Mouse (Mus musculus) heart, adult 18-20 months (tissue): ENCODE measurements at regions not wholly inside any gene's neighbourhood (a gene's known extent, or its start where the extent isn't known, plus 50 kb on each side); places are given as distances from the start of the nearest gene placed in this dataset.

ENCODE experiments used
- DNase-seq, 2 experiments: peaks; one replicate each; pipeline ENCODE4 v3.0.0; 2021 to 2022; ENCODE audit warnings: mixed read lengths in 1 of 2

DNA sequence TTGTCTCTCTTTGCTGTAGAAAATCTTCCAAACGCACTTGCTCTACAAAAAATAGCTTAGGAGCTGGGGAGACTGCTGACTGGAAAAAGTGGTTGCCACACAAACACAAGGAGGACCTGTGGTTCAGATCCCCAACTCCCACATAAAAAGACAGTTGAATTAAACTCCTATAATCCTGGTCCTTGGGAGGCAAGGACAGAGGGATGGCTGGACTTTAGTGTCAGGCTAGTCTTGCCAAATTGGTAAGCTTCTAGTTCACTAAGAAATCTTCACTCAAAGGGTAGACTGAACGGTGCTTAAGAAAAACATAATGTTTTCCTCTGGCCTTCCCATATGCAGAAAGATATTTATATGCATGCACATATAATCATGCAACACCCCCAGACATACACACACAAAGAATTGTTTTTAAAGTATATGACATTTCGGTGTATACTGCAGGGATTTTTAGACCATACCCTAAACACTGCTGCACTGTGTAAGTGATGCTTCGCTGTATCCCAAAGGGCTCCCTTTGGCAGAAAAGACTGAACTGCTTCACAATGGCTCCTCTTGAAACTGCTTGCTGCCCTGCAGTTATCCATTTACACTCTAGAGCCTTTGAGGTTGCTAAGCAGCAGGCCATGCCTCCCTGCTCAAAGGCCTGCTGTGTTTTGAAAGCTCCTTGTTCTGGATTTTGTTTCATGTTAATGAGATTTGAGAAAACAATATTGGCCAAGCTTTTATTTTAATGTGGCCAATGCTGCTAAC, 1299.3 kb downstream of the Zfp704 start:
- DNase-seq, result no peak

DNA sequence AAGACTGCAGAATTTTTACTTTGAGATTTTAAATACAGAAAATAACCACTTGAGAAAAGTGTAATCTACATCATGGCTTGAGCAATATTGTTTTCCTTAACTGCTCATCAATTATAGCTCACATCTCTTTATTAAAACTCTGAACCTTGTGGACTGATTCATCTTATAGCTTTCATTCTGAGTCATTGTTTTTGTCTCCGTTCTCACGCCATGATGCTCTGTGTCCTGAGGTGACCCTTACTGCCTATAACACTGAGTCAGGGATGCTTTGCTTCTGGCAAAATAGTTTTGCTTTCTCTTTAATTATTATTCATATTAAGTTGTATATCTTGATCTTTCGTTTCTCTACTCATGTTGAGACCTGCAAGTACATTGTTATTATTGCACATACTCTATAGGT, 1302.6 kb downstream of the Zfp704 start:
- DNase-seq, result no peak

DNA sequence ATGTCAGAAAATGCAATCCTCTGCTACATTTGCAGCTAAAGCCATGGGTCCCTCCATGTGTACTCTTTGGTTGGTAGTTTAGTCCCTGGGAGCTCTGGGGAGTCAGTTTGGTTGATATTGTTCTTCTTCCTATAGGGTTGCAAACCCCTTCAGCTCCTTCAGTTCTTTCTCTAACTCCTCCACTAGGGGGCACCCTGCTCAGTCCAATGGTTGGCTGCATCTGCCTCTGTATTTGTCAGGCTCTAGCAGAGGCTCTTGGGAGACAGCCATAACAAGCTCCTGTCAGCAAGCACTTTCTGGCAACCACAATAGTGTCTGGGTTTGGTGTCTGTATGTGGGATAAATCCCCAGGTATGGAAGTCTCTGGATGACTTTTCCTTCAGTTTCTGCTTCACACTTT, 1305.1 kb downstream of the Zfp704 start:
- no peak for DNase-seq

DNA sequence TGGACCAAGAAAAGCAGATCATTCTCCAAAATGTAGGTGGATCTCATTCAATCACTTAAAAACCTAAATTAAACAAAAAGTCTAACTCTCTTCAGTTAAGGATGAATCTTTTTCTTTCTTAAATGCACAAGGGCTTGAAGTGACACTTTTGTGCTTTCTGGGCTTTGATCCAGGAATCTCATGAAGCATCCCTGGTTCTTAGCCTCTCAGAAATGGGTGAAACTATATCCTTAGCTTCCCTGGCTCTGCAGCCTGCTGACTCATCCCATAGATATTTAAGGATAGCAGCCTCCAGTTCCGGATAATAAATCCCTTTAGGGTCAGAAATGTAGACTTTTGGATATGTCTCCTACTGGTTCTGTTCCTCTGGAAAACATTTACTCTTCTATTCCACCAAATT, 1316.8 kb downstream of the Zfp704 start:
- DNase-seq, result no peak

DNA sequence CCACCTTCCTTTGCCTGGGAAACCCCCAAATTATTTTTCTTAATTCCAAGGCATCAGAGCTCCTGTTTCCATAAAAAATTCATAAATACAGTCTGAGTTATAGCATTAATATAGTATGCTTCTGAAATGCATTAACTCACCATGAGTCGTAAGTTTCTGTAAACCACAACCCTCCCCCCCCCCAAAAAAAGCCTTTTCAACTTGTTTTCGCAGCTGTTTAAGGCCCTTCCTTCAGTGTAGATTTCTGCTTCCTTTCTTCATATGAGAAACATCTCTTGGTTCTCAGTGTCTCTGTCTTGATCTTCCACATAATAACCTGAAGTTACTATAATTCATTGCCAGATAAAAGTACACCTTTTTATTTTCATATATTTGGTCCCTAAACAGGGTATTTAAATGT, 1320.3 kb downstream of the Zfp704 start:
- DNase-seq, result no peak

DNA sequence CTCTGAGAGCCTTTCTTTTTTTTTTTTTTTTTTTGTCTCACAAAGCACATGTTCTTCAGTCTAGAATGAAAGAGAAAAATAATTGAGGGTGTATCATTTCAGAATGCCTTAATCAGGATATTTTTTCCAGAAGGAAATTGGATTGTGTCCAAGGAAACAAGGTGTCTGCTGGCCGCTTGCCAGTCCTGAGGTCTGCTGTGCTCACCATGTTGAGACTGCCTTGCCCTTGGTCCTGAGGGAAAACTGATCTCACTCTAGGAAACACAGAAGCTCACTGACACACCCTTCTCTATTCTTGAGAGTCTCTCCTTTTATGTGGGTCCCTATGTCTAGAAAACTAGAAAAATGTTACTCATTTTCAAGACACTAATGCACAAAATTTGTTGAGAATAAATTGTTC, 1321.4 kb downstream of the Zfp704 start:
- DNase-seq, result peak in 1 of 2 experiments; percentile 2

DNA sequence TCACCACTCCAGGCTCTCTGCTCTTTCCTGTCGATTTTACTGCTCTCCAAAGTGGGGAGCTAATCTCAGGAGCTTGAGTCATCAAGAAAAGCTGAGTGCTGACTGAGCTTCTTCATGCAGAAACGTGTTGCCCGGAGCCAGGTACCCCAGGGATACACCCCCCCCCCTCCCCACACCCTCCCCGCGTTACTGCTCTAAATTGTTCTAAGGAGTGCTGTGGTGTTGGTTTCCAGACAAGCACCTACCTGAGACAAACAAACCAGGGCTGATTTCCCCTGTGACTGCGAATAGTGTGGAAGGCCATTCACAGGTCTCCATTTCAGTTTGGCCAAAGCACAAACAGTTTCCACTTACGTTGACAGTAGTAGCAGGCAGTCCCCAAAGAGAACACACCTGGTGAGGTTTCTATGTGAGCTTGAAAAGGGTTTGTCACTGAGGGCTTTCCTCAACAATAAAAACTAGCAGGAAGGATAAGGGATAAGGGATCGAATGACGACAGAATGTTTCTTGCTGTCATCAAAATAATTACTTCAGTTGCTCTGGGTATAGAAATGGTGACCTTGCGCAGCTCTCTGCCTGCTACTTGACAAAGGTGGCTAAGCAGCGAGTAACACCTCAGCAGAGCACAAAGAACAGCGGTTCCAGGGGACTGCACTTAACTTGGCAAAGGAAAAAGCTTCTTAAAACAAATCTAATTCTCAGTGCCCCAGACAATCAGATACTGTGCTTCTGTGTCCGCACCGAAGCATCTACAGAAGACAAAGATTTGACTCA, 1325.0 kb downstream of the Zfp704 start:
- no peak for DNase-seq

DNA sequence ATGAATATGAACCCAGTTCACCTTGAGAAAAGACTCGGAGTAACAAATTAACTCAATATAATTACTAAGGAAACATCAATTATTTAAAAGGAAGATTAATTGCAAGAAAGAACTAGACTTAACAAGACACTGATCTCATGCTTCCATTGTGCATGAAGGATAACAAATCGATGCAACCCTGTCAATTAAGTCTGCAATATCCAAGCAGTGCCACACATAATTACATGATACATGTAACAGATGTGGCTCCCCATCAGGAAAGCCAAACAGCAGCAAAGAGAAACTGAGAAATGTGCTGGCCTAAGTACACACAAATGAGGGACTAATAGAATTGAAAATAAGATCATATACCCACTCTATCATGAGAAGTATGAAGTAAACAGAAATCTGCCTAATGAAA, 1327.5 kb downstream of the Zfp704 start:
- DNase-seq, result no peak

DNA sequence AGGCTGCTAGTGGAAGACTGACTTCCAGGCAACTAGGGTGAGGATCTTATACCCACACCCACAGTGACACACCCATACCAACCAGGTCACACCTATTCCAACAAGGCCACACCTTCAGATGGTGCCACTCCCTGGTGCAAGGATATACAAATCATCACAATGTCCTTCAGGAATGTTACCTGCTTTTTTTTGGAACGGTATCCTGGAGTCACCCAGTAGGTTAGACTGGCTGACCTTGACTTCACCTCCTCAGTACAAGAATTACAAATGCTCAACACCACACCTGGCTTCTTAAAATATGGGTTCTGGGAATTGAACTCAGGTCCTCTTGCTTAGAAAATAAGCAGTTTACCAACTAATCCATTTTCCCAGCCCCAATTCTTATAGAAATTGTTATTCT, 1333.2 kb downstream of the Zfp704 start:
- DNase-seq, result no peak

DNA sequence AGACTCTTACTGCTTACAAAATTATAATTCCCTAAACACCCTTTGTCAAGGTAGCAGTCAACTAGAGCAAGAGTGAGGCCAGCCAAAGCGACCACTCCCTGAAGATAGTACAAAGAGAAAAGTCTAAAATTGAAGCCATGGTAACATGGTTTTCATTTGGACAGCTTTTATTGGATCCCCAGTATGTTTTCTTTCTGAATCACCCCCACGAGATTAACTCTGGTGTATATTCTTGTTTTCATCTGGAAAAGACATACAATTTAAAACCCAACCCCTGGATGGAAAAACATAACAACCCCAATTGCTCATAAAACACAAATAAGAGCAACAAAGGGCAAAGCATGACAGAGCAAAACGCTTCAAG, 1339.0 kb downstream of the Zfp704 start:
- DNase-seq, result no peak

DNA sequence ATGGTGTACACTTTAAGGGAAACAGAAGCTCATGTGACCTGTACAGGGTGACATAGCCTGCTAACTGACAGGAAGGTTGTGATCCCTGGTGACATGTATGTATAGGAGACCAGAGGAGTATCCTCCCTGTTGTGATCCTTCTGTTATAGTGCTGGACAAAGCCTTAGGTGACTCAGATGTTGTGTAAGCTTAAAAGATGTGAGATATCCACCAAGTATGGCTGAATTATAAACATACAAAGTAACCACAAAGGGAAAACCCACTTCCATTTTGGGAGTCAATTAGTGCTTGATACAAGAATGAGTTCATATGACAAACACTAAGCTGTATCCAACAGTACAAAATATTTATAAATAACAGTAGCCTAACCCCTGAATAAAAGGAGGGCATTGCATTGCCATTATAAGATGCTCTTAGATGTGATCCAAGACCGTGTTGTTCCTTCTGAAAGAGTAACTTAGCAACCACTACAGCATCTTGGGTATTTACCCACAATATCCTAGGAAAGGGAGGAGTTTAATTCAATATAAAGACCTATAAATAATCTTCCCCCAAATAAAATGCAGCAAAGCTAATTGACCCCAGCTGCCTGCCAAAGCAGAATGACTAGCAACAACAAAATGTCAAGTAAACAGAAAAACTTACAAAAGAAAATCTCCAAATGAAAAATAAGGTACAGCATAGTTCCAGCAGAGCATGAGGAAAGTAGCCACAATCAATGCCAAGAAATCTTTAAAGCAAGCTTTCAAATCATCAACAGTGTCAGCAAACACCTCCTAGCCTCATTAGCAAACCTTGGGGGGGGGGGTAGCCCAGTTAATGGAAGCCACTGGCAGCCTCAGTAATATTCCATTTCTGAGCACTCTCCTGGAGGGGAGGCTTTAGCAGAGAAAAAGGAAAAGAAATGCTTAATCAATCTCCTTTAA, 1339.6 kb downstream of the Zfp704 start:
- no peak for DNase-seq

DNA sequence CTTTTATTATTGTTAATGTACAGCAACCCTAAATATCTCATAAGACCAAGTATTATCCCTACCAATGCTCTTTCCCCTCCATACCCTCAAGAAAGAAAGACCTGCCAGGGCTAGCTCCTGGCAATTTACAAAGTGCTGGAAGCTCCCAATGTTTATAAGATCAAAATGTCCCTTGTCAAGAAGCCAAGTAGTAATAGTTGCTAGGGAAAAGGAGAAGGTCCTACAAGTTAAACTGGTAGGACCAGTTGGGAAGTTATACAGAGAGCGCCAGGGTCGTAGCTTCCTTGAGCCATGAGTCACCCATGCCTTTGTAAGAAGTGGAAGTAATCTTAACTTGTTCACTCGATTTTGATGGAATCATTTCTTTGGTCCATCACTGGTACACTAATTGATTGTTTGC, 1344.1 kb downstream of the Zfp704 start:
- DNase-seq, result no peak

DNA sequence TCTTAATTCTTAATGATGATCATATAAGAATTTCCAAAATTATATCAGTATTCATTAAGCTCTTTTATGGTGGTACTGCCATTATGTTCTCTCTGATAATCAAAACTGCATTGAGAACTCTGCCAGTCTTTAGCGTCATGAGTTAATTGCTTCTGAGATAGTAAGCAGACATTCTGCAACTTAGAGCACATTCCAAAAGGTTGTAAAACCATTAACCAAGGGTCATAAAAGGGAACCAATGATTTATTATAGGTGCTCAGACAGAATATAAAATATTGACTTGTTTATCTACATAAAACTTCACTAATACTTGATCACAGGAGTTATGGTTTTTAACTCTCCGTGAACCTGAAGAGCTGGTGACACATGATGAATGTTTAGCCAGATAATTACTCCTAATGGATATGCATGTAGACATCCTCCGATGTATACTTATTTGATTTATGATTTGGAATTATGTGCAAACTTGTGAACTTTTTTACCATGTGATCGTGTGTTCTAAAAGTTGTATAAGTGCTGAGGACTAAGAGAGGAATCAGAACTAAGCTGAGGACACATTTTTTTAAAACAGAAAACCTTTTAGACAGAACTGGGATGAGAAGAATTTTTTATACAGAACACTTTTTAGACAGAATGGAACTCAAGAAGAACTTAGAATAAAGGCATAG, 1345.4 kb downstream of the Zfp704 start:
- DNase-seq, result no peak

DNA sequence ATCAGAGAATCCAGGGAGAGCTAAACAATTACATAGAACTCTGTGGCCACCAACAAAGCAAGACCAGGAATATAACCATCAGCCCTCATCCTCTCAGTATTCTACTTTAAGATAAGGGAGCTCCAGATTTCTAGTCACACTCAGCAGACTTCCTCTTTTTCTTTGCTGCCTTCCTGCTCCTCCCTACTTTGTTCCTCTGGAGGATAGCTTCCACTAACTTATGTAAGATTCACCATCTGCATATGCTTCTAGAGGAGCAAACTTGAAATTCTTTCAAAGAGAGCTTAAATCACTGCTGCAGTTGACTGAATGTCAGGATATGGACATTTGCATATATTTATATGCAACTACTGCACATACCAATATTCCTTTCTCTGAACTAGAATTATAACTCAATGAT, 1352.6 kb downstream of the Zfp704 start:
- DNase-seq, result peak; percentile 1 to 7

DNA sequence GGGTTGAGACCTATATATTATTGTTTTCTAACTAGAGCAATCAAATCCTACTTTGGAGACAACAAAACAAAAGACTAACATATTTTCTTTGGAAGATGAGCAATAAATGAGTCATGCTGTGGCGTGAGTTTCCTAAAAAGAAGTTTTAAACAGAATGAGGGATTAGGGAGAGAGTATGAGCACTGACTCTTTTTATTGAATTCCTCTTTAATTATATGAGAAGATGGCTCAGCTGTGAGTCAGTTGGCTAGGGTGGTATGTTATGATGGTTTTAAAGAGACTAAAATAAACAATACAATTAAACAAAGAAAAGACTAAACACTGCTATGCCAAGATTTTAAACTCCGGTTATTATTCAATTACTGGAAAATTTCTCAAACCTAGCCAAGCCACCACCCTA, 1357.6 kb downstream of the Zfp704 start:
- DNase-seq, result no peak

DNA sequence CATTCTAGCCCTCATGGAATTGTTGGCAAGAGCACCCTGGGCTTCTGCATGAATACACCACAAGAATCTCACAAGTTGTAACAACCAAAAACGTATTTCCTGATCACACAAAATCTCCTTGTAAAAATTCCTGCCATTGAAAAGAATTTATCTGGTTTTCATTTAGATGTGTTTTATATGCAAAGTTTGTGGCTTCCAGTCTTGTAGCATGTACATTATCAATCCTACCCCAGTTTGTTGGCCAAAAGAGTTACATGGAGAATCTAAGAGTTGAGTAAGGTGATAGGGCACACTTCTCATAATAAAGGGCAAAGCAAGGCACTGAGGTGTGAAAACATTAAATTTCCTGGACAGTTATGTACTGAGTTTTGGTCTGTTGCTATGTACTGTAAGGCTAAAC, 1361.0 kb downstream of the Zfp704 start:
- DNase-seq, result no peak

DNA sequence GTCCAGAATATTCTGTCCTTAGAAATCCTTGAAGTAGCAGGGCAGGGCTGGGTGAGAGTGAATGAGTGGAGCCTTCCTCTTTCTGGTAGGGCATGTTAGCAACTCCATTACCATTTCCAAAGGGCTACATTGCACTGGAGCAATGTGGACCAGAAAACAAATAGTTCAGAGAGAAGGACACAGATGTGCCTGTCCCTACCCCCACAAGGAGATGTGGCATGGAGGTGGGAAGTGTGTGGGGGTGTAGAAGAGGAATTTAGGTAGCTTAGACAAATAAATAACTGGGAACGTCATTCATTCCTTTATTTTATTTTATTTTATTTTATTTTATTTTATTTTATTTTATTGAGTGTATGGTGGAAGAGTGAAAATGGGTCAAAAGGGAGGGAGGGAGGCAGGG, 1364.1 kb downstream of the Zfp704 start:
- DNase-seq, result peak; percentile 44 to 64

DNA sequence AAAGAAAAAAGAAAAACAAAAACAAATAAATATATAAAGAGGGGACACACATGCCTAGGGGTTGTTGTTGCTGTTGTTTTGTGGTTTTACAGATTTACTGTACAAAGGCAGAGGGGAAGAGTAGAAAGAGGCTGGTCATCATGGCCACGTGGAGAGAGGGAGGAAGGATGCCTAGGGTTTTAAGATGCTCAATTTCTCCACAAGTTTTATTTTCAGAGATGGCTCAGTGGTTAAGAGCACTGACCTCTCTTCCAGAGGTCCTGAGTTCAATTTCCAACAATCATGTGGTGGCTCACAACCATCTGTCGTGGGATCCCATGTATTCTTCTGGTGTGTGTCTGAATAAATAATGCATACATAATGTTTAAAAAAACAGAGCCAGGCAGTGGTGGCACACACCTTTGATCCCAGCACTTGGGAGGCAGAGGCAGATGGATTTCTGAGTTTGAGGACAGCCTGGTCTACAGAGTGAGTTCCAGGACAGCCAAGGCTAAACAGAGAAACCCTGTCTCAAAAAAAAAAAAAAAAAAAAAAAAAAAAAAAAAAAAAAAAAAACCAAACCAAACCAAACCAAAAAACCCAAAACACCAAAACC, 1364.6 kb downstream of the Zfp704 start:
- peak; percentile 13 to 34 for DNase-seq

DNA sequence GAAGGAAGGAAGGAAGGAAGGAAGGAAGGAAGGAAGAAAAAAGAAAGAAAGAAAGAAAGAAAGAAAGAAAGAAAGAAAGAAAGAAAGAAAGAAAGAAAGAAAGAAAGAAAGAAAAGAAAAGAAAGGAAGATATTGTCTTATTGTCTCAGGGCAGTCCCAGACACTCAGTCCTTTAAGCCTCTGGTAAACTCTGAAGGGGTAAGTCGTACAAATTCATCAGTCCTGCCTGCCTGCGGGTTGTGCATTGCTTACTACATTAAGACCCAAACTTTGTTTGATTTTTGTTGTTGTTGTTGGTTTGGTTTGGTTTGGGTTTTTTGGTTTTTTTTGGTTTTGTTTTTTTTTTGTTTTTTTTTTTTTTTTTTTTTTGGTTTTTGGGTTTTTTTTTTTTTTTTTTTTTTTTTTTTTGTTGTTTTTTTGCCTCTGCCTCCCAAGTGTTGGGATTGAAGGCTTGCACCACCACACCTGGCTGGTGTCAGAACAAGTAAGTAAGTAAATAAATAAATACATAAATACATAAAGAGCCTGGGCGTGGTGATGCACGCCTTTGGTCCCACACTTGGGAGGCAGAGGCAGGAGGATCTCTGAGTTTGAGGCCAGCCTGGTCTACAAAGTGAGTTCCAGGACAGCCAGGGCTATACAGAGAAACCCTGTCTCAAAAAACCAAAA, 1365.2 kb downstream of the Zfp704 start:
- DNase-seq, result peak in 1 of 2 experiments; percentile 7

DNA sequence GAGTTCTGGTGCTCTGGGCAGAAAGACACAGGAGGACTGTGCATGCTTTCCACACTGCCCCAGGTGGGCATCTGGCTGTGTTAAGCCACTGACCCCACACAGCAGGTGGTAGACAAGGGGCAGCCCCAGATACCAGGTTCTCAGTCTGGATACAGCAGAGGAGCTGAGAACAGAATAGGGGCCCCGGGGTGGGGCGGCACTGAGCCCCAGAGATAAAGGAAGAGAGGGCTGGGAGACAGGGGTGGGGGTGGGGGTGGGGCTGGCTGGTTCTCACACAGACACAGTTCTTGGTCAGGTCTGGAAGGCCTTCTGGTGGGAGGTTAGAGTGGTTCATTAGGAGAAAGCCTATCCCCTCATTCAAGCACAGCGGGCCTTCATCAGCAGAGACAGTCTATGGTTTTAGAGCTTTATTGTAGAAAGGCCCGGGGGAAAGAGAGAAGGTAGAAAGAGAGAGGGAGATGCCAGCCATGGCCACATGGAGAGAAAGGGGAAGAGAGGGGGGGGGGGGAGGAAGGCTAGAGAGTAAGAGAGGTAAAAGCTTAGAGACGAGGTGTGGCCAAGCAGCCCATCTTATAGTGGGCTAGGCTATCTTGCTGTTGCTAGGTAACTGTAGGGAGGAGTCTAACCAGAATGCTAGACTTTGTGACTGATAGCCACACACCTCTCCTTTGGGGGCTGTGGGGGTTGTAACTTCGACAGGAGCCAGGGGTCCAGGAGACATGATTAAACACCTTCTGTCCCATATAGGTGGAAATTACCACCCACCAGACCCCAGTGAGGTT, 1403.1 kb downstream of the Zfp704 start:
- no peak for DNase-seq
